Mouse (Mus musculus) left cerebral cortex, postnatal 14 days (tissue): ENCODE measurements at regions not wholly inside any gene's neighbourhood (a gene's known extent, or its start where the extent isn't known, plus 50 kb on each side); places are given as distances from the start of the nearest gene placed in this dataset.

Experiments used
- DNase-seq, 2 experiments: peaks; one replicate each; pipeline ENCODE4 v3.0.0; 2021 to 2022; ENCODE audit warnings: low spot score in 2 of 2, mixed read lengths in 1 of 2
- intact Hi-C: fragments of 180-260 bp; cut with DNase I; formaldehyde crosslinking; loops from one replicate; pipeline ENCODE4 v1.15.1; 2025

GRCm38 (mm10) chr10:20798400-20798799, 73.5 kb upstream of the Pde7b start:
- intact Hi-C loops, result no loop called here

GRCm38 (mm10) chr10:20793956-20794355, 69.1 kb upstream of the Pde7b start:
- intact Hi-C loops, result no loop called here
- no peak for DNase-seq

More at GRCm38 (mm10) chr10:20798400-20798799, 73.5 kb upstream of the Pde7b start:
- DNase-seq, result no peak

- no peak for DNase-seq
- intact Hi-C loops, result no loop called here
Observed at GRCm38 (mm10) chr10:20780946-20781345, 56.1 kb upstream of the Pde7b start.

- intact Hi-C loops, result no loop called here
- DNase-seq, result no peak
Observed at GRCm38 (mm10) chr10:20776640-20777413, 51.9 kb upstream of the Pde7b start.

GRCm38 (mm10) chr10:20775731-20776429, 51.0 kb upstream of the Pde7b start:
- intact Hi-C loops, result no loop called here

More at GRCm38 (mm10) chr10:20775731-20776429, 51.0 kb upstream of the Pde7b start:
- DNase-seq, result no peak
